Mouse (Mus musculus) c-Kit-positive CD71-positive TER-119-positive erythroid progenitor cells, embryonic 14.5 days (primary cell): ENCODE data around the gene Laptm4a.
A peak's percentile ranks its signal among the peaks of the same experiment; 100 is the strongest.
"Not testable (repeated sequence)": the region's sequence is repeated elsewhere in the genome, so short reads cannot be mapped to it uniquely, and the experiment has no call there.

Experiments used
- DNase-seq: peaks from one replicate; pipeline ENCODE4 v3.0.0-alpha.2; 2013; ENCODE audit warnings: low spot score

Laptm4a gene

DNA sequence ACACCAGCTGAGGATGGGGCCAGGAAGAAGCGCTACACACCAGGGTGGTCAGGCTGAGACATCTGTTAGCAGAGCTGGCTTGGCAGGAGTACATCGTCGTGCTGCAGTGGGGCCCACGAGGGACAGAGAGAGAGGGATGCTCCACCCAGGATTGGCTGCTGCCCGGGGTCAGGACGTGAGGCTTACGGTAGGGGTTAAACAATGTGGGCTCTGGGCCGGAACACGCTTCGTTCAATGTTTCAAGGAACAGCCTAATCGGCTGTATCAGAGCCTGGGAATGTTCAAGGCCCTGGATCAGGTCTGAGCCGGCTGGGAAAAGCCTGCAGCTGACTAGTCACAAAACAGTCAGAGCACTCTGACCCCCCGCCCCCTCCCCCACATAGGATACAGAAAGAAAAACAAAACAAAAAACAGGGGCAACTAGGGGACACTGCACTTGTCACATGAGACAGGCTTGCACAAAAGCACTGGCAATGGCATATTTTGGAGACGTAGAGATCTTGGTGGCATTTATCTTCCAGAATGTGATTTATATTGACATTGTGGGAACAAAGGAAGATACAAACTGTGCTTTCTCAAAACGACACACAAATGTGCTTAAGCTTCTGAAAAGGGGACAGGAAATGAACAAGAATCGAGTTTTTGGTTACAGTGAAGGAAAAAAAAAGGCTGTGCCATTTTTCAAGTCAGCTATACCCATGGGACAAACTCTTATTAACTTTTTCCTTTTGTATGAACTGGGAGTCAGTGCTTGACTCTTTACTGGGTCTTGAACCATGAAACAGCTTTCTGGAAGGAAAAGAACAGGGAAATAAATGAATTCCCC, 8.4 kb upstream of the Laptm4a start:
- DNase-seq = no peak

DNA sequence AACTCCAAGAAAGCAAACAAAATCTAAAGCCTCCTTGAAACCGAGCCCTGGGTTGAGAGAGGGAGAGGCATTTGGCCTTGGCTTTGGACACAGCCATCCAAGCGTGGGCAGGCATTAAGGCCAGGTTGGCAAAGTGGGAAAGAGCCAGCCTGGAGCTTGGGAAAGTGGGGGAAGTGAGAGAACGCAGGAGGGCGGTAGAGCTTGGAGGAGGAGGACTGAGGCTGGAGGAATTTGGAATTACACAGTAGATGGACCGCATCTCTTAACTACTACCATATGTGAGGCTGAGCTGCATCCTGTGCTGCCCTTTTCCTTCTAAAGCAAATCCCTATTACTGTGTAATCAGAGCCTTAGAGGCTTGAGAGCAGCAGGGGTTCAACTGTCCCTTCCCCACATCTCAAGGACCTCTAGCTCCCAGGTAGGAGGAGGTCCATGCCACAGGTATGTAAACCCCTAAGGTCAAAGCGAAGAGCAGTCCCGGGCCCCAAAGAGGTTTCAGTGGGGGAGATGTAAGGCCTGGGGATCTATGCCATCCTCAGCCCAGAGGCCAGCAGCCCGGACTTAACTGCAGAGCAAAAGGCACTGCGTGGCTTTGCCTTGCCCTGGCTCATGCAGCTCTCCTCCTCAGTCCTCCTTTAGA, 7.6 kb upstream of the Laptm4a start:
- no peak for DNase-seq

DNA sequence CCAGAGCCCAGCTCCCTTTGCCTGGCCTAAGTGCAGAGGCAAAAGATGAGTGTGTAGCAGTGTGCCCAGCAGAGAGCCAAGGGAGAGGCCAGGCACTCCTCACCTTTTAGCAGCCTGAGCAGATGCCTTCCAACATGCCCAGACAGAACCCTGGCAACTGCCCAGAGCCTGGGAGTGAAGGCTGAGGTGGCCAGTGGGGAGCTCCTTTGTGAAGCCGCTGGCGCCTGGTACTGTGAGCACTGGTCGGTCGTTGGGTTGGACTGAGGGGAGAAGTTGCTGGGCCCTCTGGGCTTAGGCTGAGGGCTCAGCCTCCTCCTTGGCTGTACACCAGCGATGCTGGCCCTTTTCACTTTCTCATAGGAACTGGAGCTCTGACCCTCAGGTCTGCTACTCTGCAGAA, 5.1 kb upstream of the Laptm4a start:
- no peak for DNase-seq

DNA sequence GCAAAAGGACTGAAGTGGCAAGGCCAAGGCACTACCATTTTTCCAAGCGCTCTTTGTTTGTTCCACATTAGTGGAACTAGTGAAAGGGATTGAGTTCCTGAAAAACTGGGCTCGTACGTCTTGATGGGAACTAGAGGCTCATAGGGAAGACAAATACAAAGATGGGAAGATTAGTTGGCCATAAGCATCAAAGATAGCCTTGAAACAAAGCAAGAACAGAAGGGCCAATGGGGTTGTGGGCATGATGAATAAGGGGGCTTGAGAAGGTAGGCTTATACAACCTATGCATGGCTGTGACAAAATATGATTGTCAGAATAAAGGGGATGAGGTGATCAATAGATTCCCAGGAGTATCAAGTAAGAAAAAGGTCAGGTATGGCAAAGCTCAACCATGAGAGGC, 2.2 kb upstream of the Laptm4a start:
- DNase-seq = no peak

DNA sequence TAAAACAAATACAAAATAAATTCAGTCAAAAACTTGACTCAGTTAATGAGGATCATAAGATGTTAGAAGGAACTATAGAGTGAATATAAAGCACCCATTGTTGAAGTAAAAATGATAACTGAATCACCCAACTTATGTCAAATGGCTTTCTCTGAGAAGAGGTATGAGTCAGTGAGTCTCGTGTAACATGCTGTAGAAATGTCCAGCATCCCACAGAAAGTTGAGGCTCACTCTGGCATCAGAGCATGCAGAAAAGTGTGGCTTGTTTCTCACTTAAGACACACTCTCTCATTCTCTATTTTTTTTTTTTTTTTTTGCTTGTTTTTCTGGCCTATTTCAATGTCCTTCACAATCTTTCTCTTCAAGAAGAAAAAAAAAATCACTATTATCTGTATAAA, 469 bp upstream of the Laptm4a start:
- no peak for DNase-seq

DNA sequence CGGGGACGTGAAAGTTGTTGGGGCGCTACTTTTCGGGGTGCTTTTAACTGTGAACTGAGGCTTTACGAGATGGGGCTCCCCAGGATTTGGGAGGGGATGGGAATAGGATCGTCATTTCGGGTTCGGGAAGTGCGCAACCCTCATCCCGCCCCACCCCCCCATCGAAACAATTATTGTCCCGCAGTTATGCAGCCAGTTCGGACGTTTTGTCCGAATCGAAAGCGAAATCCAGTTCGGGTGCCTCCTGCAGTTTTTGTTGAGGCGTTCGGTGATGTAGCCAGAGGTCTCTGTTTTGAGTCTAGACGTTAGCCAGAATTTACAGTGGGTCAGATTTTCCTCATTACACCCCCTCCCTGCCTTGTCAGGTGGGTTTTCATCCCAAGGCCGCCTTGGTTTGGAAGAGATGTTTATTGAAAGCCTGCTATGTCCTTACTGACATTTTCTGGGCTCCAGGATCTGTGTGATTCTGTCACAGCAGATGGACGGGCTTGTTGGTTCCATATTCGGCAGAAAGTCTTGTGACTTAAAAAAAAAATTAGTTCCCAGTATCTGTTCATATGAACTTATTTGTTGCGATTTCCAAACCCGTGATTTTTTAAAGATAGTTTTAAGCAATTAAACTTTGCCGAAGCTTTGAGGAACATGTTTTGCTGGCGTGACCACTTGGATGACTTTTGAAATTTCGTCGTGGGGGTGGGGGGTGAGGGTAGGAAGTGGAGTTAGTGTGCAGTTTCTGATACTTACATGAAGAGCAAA, 1.1 kb downstream of the Laptm4a start:
- no peak for DNase-seq

DNA sequence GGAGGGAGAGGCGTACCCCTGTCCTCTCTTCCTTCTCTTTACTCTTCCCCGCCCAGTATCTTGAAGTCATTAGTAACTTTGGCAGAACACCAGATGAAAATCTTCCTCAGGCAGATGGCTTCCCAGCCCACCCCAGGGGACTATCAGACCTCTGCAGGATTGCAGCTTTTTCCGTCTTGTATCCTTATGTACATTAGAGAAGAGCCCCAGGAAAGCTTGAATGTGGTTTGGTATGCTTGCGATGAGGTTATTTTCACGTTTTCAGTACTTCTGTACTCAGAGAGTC, 1.6 kb downstream of the Laptm4a start:
- peak; percentile 67 for DNase-seq

DNA sequence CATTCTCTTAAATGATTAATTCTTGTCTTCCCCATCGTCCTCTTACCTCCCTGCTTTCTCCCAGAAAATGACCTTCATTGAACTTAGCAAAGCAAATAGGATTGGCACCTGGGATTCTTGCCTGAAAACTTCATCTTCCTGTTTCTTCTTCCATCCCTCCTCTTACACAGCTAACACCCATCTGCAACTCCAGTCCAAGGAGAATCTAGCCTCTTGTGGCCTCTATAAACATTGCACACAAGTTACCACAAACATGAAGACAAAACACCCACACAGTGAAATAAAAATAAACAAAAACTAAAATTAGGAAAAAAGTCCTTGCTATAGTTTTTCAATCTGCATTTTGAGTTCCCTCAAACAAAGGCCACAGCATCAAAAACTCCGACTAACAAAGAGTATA, 2.1 kb downstream of the Laptm4a start:
- DNase-seq = peak; percentile 8

DNA sequence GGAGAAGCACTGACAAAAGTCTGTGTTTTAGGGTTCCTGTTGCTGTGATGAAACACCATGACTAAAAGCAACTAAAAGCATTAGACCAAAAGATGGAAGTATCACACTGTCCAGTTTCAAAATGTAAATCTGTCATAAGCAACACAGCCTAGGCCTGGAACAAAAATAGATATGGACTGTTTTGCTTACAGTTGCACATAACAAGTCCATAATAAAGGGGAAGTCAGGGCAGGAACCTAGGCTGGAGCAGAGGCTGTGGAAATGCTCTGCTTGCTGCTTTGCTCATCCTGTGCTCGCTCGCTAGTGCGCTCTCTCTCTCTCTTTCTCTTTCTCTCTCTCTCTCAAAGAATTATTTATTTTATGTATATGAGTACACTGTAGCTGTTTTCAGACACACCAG, 6.2 kb downstream of the Laptm4a start:
- no peak for DNase-seq

DNA sequence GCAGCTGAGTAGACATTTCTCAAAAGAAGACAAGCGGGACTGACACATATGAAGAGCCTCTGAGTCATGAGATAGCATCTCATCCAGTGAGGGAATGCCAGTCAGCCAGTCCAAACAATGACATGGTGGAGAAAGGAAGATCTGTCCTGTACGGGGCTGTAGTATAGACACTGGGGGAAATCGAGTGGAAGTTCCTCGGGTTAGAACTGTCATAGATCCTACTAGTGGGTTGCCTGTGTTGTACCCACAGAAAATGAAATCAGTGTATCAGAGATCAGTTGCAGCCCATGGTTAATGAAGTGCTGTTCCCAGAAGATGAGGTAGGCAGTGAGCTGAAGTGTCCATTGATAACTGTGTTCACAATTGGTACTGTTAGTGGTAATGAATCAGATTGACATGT, 7.3 kb downstream of the Laptm4a start:
- DNase-seq = no peak

DNA sequence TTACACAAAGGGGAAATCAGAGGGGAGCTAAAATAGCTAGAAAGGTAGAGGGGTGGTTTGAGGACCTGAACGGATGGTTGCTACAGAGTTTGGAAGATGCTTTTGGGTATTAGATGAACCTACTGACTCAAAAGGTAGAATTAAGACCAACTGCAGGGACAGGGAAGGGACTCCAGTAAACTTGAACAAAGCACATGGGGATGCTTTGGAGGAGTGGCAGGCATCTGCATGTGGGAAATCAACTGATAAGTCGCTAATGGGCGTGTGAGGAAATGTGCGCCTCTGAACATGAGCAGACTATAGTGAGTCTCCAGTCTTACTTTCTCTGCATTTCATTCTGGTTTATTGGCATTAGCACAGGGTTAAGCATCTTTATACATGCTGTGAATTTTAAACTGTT, 9.6 kb downstream of the Laptm4a start:
- peak; percentile 34 for DNase-seq

DNA sequence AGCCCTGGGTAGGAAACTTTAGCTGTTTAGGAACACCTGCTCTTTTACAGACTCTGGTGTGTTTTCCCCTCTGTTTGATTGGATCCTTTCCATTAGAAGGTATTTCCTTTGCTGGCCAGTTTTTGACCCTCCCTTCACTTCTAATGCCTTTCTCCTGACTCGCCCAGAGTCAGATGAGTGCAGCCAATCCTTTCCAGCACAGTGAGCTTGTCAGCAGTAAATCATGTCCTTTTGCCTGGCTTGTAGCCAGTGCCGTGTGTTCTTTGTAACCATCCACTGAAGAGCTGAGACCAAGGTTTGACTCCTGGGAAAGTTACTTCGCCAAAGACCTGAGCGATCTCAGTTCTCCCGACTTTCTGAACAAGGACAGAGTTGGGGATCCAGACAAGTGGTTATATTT, 13.9 kb downstream of the Laptm4a start:
- no peak for DNase-seq

DNA sequence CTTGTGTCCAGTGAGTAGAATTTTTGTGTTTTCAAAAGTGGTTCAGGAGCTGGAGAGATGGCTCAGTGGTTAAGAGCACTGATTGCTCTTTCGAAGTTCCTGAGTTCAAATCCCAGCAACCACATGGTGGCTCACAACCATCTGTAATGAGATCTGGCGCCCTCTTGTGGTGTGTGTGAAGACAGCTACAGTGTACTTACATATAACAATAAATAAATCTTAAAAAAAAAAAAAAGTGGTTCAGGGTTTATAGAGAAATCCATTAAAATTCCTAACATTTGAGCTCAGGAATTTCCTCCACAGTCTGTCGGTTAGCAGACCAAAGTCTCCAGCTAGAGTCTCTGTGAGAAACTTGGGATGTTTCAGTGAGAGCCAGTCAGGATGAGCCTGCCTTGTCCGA, 14.7 kb downstream of the Laptm4a start:
- not testable (repeated sequence) for DNase-seq

DNA sequence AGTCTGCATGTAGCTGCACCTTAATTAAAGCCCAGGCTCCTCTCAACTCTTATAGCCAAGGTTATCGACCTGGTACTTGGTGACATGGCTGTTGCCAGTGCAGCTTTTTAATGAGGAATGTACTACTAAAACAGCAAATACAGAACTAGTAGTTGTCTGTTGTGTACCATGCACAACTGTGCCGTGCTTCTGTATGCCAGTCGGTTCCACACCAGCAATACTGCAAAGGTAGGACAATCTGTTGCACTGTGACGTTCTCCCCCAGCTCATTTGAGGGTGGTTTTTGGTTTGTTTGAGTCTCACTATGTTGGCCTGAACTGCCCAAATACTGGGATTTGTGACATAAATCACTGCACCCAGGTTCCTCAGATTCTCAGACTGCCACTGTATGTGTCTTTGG, 18.0 kb downstream of the Laptm4a start:
- DNase-seq = no peak

DNA sequence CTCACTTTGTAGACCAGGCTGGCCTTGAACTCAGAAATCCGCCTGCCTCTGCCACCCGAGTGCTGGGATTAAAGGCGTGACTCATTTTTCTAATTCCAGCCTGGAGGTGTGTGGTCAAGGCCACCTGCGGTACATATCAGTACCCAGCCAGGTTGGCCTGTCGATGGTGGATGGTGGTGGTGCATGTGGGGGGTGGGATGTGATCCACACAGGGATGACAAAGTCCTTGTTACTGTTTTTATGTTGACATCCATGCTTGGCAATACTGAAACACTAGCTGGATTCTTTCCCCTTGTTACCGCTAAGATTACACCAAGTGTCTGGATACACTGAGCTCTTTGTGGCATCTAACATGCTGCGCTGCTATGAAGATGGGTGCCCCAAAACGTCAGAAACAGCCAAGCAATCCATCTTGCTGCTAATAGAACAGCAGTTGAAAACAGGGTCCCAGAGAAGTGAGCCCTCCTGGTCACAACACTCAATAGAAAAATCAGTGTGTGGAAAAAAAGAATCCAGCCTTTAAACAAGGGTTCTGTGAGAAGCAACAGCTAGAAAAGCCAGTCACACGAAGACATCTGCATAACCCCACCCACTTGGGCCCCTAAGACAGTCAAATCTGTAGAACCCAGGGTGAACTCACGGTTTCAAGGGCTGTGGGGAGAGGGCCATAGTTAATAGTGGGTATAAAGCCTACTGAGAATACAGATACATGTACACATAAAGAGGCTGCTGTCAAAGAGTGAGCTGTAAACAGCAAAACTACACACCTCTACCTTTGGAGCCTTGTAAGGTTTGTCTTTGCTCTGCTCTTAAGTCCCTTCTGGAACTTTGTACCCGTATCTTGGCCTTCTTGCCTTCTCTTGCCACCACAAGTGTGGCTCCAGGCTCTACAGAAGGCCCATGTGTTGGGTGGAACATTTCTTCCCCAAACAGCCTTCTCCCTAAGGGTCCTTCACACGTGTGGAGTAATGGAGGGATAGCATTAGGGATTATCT, 18.8 kb downstream of the Laptm4a start:
- no peak for DNase-seq

DNA sequence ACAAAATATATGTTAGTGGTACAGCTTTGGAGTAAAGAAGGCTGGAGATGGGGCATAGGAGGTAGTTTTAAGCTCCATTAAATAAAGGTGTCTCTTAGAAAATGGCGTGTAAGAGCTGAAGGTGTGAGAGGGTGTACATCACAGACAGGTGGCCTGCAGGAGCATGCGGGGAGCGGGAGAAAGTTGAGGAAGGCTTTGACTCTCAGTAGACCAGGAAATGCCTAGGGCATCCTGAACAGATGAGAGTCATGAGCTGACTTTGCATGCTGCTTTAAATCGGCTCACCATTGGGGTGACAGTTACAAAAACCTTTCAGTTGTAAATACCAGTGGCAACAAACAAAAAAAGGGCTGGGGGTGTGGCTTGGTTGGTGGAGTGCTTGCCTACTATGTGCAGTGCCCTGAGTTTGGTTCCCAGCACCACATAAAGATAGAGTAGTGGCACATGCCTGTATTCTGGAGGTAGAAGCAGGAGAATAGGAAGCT, 19.7 kb downstream of the Laptm4a start:
- no peak for DNase-seq

DNA sequence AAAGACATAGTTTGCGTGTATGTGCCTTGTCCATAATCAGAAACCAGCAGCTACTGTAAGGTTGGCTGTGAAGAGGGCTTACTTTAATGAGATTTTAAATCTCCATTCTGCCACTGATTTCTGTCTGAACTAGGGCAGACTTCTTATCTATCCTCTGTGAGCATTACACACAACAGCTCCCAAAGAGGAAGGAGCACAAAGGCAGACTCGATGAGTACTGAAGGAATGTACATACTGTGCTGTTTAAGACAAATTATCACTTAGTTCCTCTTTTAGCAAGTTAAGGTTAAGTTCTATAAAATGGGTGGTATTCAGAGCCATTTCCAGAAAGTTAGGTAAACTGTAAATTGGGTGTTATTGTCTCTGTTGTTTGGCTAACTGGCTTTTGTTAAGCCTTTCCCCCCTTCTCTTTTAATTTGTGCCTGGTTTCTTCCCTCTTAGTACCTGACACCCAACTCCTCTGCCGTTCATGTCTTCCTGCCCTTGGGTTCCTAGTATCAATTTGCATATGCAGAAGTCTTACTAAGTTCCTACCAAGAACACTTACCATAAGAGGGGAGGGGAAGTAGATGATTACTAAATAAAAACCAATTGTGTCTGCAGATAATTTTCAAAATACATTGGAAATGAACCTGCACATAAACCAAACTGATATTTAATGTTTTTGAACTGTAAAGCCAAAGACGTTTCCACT, 20.4 kb downstream of the Laptm4a start:
- DNase-seq = no peak

DNA sequence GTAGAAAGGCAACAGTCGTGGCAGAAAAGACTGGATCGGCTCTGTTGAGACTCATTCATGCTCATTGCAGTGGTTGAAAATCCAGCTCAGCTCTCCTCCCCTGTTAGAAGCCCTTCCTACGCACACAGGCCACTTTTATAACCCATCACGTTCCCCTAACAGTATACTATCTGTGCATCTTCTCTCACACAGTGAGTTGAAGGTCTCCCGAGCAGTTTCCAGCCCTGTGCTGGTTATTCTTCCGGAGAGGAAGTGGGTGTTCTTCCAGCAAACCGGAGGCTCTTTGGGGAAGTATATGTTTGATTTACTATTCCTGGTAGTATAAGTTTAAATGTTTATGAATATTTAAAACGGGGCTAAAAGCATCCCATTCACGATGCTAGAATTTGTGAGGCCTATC, 25.7 kb downstream of the Laptm4a start:
- DNase-seq = no peak

DNA sequence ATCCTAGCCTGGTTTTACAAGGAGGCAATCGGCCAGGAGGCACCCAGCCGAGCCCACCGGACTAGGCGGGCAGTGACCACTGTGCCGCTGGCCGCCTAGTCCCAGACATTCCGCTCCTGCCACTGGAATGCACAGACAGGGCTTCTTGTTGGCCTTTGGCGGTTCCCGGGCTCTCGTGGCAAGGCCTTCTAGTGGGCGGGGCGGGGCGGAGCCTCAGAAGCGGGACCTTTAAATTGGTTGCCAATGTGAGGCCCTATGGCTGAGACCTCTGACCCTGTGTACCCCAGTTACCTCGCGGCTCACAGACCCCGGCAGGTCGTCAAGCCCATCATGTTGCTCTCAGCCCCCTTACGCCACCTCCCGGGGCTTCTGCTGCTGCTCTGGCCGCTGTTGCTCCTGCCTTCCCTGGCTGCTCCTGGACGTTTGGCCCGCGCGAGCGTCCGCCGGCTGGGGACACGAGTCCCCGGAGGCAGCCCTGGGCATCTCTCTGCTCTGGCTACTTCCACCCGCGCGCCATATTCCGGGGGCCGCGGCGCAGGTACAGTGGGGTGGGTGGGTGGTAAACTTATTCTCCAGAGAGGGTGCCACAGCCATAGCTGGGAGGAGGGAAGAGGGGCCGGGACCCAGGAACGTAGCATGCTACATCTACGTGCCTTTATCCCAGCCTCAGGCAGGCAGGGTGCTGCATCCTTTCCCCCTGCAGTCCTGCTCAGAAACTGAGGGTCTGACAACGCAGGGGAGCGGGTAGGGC, 26.4 kb downstream of the Laptm4a start, which contains the start of gene Matn3:
Gene Matn3 (plus strand): TSS at position 216 of the 751 bp plus-strand sequence.
- DNase-seq = peak; percentile 27

DNA sequence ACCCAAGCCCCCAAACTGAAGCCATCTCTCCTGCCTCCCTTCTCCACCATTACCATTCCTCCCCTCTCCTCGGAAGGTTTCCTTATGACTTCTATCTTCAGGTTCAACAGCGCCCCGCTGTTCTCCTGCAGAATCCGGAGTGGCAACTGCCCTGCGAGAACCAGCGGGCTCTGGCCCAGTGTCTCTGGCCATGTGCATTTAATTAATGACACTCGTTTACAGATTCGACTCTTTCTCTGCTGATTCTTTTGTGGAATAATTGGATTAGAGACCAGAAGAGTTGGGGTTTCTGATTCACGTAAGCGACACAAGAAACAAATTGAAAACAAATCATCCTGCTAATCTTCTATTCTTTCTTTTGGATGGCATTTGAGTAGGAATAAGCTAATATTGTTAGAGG, 31.7 kb downstream of the Laptm4a start:
- DNase-seq = no peak
